Mouse (Mus musculus): ENCODE data around the gene Unc13d. TPM values are rescaled to one million over a fixed set of nuclear protein-coding genes. Genes with fewer than 3 reads are reported as not detected.

The Unc13d gene
- polyA plus RNA-seq, 1 experiment from 2014 or later, result 1.3 TPM

DNA sequence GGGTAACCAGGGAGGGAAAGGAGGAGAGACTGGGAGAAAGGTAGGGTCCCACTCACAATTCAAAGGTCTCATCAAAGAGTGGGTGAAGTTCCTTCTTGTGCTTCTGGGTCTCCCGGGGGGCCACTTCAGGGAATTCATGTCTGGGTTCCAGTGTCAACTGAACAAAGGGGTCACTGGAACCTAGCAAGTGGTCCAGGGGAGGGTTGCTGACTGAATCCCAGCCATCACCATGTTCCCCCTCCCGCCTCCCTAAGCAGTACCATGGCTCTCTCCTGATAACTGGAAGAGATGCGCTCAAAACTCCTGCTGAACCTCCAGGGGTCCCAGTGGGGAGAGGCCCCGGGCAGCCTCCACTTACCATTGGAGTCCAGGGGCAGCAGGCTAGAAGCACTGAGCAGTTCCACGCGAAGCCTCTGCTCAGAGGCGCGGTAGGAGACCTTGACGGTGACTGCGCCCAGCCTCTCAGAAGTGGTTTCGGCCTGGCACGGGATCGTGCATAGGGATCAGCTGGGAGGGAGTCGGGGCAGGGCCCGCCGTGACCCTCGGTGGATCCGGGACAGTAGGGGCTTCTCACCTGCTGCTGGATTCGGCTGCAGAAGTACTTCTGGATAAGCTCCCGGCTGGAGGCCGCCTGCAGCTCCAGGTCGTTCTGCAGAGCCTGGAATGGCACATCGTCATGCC is 13.4 kb downstream of the Unc13d start:
- WGBS, result 64% methylated on average over 23 of the region's 23 CpGs
- Histone ChIP-seq H3K36me3 (ENCODE audit: control insufficient read depth, insufficient read depth, low read length) (0 out of 2 replicates have a peak, but pooled peaks cover 2% of the 10 kb centered on the region), H3K9me3 (ENCODE audit: control insufficient read depth, low read length) (no peaks in the 10 kb centered on the region), H3K4me2 (replicated peaks; ENCODE audit: low read depth, low read length) (no peak overlapping the region), H3K9ac (ENCODE audit: low read depth, low read length) (no peak overlapping the region), H3K27me3 (ENCODE audit: control insufficient read depth, insufficient read depth, low read length) (no peaks in the 10 kb centered on the region), H3K4me1 (replicated peaks; ENCODE audit: control insufficient read depth, insufficient read depth, low read length) (no peaks in the 10 kb centered on the region), H3K27ac (ENCODE audit: low read depth, low read length) (no peak overlapping the region), H3K4me3 (ENCODE audit: low read depth, low read length) (no peak overlapping the region)
- DNase-seq (ENCODE audit: low spot score) (no peak), ATAC-seq (ENCODE audit: low FRiP score) (no peak)

DNA sequence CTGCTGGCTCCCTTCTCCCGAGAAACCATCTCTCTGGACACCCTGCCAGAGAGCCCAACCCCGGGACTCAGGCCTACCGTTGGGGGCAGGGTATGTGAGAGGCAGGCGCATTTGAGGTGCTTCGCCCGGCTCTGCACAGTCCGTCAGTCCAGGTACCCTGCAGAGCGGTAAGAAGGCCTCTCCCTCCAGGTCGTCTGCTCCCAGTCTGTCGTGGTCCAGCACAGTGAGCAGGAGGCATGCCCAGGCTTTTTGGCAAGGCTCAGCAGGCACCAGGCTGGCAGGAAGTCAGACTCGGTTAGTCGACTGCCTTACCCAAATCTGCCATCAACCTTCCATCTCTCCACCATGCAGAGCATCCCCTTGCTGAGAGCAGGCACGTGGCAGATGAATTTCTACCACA is 14.2 kb downstream of the Unc13d start:
- Histone ChIP-seq H3K9me3 (ENCODE audit: control insufficient read depth, low read length) (no peaks in the 10 kb centered on the region), H3K4me2 (replicated peaks; ENCODE audit: low read depth, low read length) (no peak overlapping the region), H3K4me3 (ENCODE audit: low read depth, low read length) (no peak overlapping the region), H3K27ac (ENCODE audit: low read depth, low read length) (no peak overlapping the region), H3K4me1 (replicated peaks; ENCODE audit: control insufficient read depth, insufficient read depth, low read length) (no peaks in the 10 kb centered on the region), H3K27me3 (ENCODE audit: control insufficient read depth, insufficient read depth, low read length) (no peaks in the 10 kb centered on the region), H3K36me3 (ENCODE audit: control insufficient read depth, insufficient read depth, low read length) (peaks cover 8% of the 10 kb centered on the region; the same call in 1 of the 2 replicates), H3K9ac (ENCODE audit: low read depth, low read length) (no peak overlapping the region)
- DNase-seq (ENCODE audit: low spot score) (no peak), ATAC-seq (ENCODE audit: low FRiP score) (no peak)
- WGBS, result 77% methylated on average over 13 of the region's 13 CpGs

DNA sequence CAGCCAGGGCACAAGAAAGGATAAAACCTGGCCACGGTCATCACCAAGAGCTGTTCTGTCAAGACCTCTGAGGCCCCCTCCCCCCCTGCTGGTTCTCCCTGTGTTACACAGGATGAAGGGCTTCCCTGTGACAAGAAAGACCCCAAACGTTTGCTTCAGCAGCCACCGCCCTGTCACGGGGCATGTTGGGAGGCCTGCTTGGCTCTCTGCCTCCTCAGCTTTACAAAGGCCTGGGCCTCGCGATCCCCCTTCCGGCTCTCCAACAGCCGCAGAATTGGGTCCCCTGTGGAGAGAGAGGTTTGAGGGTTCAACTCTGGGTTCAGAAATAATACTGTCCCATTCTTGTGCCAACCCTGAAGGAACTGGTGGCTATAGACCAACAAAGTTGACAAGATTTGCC is 15.2 kb downstream of the Unc13d start:
- Histone ChIP-seq H3K4me3 (ENCODE audit: low read depth, low read length) (no peak overlapping the region), H3K4me2 (replicated peaks; ENCODE audit: low read depth, low read length) (no peak overlapping the region), H3K4me1 (replicated peaks; ENCODE audit: control insufficient read depth, insufficient read depth, low read length) (no peaks in the 10 kb centered on the region), H3K27me3 (ENCODE audit: control insufficient read depth, insufficient read depth, low read length) (no peaks in the 10 kb centered on the region), H3K9me3 (ENCODE audit: control insufficient read depth, low read length) (no peaks in the 10 kb centered on the region), H3K9ac (ENCODE audit: low read depth, low read length) (no peak overlapping the region), H3K36me3 (ENCODE audit: control insufficient read depth, insufficient read depth, low read length) (peaks cover 15% of the 10 kb centered on the region; the same call in 1 of the 2 replicates), H3K27ac (ENCODE audit: low read depth, low read length) (no peak overlapping the region)
- no peak for DNase-seq (ENCODE audit: low spot score)
- 68% methylated on average over 8 of the region's 8 CpGs for WGBS
- no peak for ATAC-seq (ENCODE audit: low FRiP score)

DNA sequence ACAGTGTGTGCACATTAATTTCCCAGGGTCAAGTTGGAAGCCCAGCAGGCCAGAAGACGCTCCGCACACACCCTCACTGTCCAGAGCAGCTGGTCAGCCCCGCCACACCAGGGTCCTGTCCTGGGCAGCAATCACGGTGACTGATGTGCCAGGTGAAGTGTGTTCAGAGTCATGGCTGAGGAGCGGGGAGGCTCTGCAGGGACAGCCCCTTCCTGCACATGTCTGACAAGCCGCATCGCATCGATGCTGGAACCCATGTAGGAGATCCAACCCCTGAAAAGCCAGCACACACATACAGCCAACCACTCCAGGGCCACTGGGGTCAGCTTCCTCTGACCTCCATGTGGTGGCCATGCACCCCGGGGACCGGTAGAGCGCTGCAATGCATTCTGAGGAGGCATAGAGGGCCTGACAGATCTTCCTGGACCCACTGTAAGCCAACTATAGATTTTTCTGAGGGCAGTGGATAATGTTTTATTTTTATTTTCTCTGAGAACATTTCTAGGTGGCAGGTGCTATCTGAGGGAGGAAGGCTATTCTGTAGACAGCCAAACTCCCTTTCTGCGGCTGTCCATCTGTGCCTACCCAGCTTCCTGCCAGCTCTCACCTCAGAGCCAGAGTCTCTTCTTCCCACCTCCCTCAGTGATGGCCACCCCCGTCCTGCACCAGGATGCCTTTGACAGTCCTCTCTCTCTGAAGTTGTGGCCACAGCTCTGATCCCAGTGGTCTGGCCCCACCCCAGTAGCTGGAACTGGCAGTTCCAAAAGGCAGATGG is 15.9 kb downstream of the Unc13d start:
- Histone ChIP-seq H3K4me1 (replicated peaks; ENCODE audit: control insufficient read depth, insufficient read depth, low read length) (no peaks in the 10 kb centered on the region), H3K9me3 (ENCODE audit: control insufficient read depth, low read length) (no peaks in the 10 kb centered on the region), H3K4me2 (replicated peaks; ENCODE audit: low read depth, low read length) (no peak overlapping the region), H3K27ac (ENCODE audit: low read depth, low read length) (no peak overlapping the region), H3K36me3 (ENCODE audit: control insufficient read depth, insufficient read depth, low read length) (peaks cover 17% of the 10 kb centered on the region; the same call in 1 of the 2 replicates), H3K4me3 (ENCODE audit: low read depth, low read length) (no peak overlapping the region), H3K27me3 (ENCODE audit: control insufficient read depth, insufficient read depth, low read length) (no peaks in the 10 kb centered on the region), H3K9ac (ENCODE audit: low read depth, low read length) (no peak overlapping the region)
- WGBS, result 86% methylated on average over 13 of the region's 13 CpGs
- no peak for DNase-seq (ENCODE audit: low spot score)
- ATAC-seq (ENCODE audit: low FRiP score), result no peak

DNA sequence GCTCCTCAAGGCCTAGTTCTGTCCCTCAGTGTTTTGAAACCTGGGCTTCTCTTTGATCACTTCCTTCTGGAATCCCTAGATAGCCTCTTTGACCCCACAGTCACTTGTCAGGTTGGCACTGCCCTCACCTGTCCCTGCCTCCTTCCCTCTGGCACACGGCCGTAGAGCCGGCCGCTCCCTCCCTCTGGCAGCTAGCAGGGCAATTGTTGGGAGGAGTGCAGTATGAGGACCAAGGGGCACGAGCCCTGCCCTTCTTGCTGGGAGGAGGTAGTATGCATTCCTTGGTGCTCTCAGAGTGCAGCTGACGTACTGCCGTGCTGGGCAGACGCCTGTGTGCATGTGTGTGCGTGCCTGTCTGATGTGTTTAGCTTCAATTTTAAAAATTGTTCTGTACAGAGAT is 17.2 kb downstream of the Unc13d start:
- WGBS, result 91% methylated on average over 9 of the region's 9 CpGs
- Histone ChIP-seq H3K4me3 (ENCODE audit: low read depth, low read length) (no peak overlapping the region), H3K27me3 (ENCODE audit: control insufficient read depth, insufficient read depth, low read length) (no peaks in the 10 kb centered on the region), H3K36me3 (ENCODE audit: control insufficient read depth, insufficient read depth, low read length) (peaks cover 20% of the 10 kb centered on the region; the same call in 1 of the 2 replicates), H3K9me3 (ENCODE audit: control insufficient read depth, low read length) (no peaks in the 10 kb centered on the region), H3K4me2 (replicated peaks; ENCODE audit: low read depth, low read length) (no peak overlapping the region), H3K27ac (ENCODE audit: low read depth, low read length) (no peak overlapping the region), H3K9ac (ENCODE audit: low read depth, low read length) (no peak overlapping the region), H3K4me1 (replicated peaks; ENCODE audit: control insufficient read depth, insufficient read depth, low read length) (no peaks in the 10 kb centered on the region)
- DNase-seq (ENCODE audit: low spot score) (no peak), ATAC-seq (ENCODE audit: low FRiP score) (no peak)

DNA sequence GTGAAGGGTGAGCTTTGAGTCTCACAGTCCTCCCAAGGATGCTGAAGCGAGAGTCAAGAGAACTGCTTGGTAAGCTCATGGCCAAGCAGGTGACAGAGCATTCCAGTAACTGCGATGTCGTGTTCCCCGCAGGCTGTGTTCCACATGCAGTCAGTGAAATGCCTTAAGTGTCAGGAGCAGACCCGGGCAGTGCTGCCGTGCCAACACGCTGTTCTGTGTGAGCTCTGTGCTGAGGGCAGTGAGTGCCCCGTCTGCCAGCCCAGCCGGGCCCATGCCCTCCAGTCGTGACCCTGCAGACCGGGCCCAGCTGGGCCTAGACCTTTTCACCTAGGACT is 18.1 kb downstream of the Unc13d start:
- Histone ChIP-seq H3K27me3 (ENCODE audit: control insufficient read depth, insufficient read depth, low read length) (no peaks in the 10 kb centered on the region), H3K4me3 (ENCODE audit: low read depth, low read length) (no peak overlapping the region), H3K9me3 (ENCODE audit: control insufficient read depth, low read length) (no peaks in the 10 kb centered on the region), H3K27ac (ENCODE audit: low read depth, low read length) (no peak overlapping the region), H3K4me1 (replicated peaks; ENCODE audit: control insufficient read depth, insufficient read depth, low read length) (no peaks in the 10 kb centered on the region), H3K36me3 (ENCODE audit: control insufficient read depth, insufficient read depth, low read length) (peaks cover 20% of the 10 kb centered on the region; the same call in 1 of the 2 replicates), H3K9ac (ENCODE audit: low read depth, low read length) (no peak overlapping the region), H3K4me2 (replicated peaks; ENCODE audit: low read depth, low read length) (no peak overlapping the region)
- 98% methylated on average over 11 of the region's 11 CpGs for WGBS
- no peak for ATAC-seq (ENCODE audit: low FRiP score)
- no peak for DNase-seq (ENCODE audit: low spot score)

DNA sequence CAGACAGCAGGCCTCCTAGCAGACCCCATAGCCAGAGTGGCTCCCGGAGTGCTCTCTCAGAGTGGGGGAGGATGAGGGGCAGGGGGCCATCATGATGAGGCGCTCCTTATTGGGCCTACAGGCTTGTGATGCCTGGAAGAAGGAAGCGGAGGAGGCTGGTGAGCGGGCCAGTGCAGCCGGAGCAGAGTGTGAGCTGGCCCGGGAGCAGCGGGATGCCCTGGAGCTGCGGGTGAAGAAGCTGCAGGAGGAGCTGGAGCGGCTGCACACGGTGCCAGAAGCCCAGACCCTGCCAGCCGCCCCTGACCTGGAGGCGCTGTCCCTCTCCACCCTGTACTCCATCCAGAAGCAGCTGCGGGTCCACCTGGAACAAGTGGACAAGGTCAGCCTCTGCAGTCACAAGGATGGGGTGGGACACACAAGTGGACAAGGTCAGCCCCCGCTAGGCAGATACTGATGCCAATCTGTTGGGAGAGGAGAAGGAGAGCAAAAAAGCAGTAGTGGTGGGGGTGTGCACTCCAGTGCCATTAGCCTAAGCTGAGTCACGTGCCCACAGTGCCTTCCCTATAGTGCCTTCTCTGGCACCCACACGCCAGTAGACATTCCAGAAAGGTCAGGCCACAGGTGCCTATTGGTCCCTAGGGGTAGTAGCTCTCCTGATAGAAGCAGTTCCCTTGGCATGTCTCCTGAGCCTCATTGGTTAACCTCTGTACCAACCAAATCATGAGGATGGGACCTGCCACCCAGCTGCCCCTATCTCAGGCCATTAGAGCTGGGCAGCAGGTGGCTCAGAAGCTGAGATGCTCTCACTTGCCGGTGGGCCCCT is 18.7 kb downstream of the Unc13d start:
- ATAC-seq (ENCODE audit: low FRiP score), result no peak
- Histone ChIP-seq H3K4me1 (replicated peaks; ENCODE audit: control insufficient read depth, insufficient read depth, low read length) (no peaks in the 10 kb centered on the region), H3K9me3 (ENCODE audit: control insufficient read depth, low read length) (no peaks in the 10 kb centered on the region), H3K27me3 (ENCODE audit: control insufficient read depth, insufficient read depth, low read length) (no peaks in the 10 kb centered on the region), H3K4me2 (replicated peaks; ENCODE audit: low read depth, low read length) (no peak overlapping the region), H3K4me3 (ENCODE audit: low read depth, low read length) (no peak overlapping the region), H3K36me3 (ENCODE audit: control insufficient read depth, insufficient read depth, low read length) (peaks cover 20% of the 10 kb centered on the region; the same call in 1 of the 2 replicates), H3K27ac (ENCODE audit: low read depth, low read length) (no peak overlapping the region), H3K9ac (ENCODE audit: low read depth, low read length) (no peak overlapping the region)
- 93% methylated on average over 16 of the region's 17 CpGs for WGBS
- DNase-seq (ENCODE audit: low spot score), result no peak

DNA sequence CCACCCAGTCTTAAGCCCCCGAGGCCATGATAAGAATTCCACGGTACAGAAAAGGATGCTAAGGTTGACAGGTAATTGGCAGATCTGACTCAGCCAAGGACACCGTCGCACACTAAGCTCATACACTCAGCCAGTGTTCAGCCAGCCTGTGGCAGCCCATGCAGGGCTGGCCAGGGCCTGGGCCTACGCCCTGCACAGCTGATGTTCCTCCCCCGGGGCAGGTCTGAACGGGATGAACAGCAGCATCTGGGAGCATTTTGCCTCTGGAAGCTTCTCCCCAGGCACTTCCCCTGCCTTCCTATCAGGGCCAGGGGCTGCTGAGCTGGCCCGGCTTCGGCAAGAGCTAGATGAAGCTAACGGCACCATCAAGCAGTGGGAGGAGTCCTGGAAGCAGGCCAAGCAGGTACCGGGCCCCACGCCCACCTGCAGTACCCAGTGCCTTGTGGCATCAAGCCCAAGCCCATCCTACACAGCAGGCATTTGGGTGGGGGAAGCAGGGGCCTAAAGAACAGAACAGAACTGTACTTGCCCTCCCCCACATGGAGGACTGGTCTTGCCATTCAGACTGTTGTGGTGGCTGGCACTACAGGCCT is 19.6 kb downstream of the Unc13d start:
- Histone ChIP-seq H3K4me1 (replicated peaks; ENCODE audit: control insufficient read depth, insufficient read depth, low read length) (no peaks in the 10 kb centered on the region), H3K4me2 (replicated peaks; ENCODE audit: low read depth, low read length) (no peak overlapping the region), H3K36me3 (ENCODE audit: control insufficient read depth, insufficient read depth, low read length) (peaks cover 26% of the 10 kb centered on the region; the same call in 1 of the 2 replicates), H3K9me3 (ENCODE audit: control insufficient read depth, low read length) (no peaks in the 10 kb centered on the region), H3K9ac (ENCODE audit: low read depth, low read length) (no peak overlapping the region), H3K27me3 (ENCODE audit: control insufficient read depth, insufficient read depth, low read length) (no peaks in the 10 kb centered on the region), H3K27ac (ENCODE audit: low read depth, low read length) (no peak overlapping the region), H3K4me3 (ENCODE audit: low read depth, low read length) (no peak overlapping the region)
- 87% methylated on average over 12 of the region's 12 CpGs for WGBS
- DNase-seq (ENCODE audit: low spot score) (no peak), ATAC-seq (ENCODE audit: low FRiP score) (no peak)

All from hindbrain, embryonic 11.5 days (tissue).